Mouse (Mus musculus) C2C12 (cell line): ENCODE data around the gene Olfr1501. TPM values are rescaled to one million over a fixed set of nuclear protein-coding genes. Genes with fewer than 3 reads are reported as not detected.
"Not testable (repeated sequence)": the region's sequence is repeated elsewhere in the genome, so short reads cannot be mapped to it uniquely, and the experiment has no call there.

Source experiments
- H3K27me3 ChIP-seq: one replicate; pipeline ENCODE4 v1.6.1; 2011; ENCODE audit not compliant: control insufficient read depth, insufficient read depth, insufficient read length
- H3K36me3 ChIP-seq: one replicate; pipeline ENCODE4 v1.6.1; 2011; ENCODE audit not compliant: control insufficient read depth, insufficient read depth
- H3K4me3 ChIP-seq: one replicate; pipeline ENCODE4 v1.5.1; 2011; ENCODE audit warnings: mild to moderate bottlenecking, control low read depth; ENCODE audit not compliant: poor library complexity, insufficient read depth, severe bottlenecking
- H3K79me2 ChIP-seq: one replicate; pipeline ENCODE4 v1.6.1; 2011; ENCODE audit not compliant: control insufficient read depth, insufficient read depth
- H3K79me3 ChIP-seq: one replicate; pipeline ENCODE4 v1.6.1; 2011; ENCODE audit warnings: low read depth, control low read depth
- H3ac ChIP-seq: one replicate; pipeline ENCODE3; 2011; ENCODE audit warnings: low read depth; ENCODE audit not compliant: control insufficient read depth, insufficient read length
- CEBPB ChIP-seq: IDR thresholded peaks from one replicate; pipeline ENCODE4 v1.6.1; 2011; ENCODE audit warnings: low read depth, mild to moderate bottlenecking, control low read depth, moderate library complexity
- CTCF ChIP-seq: IDR thresholded peaks from one replicate; pipeline ENCODE4 v1.5.1; 2011; ENCODE audit not compliant: control insufficient read depth, insufficient read depth, insufficient read length
- FOSL1 ChIP-seq: IDR thresholded peaks from one replicate; pipeline ENCODE4 v1.8.0; 2011; ENCODE audit warnings: mild to moderate bottlenecking, low read length; ENCODE audit not compliant: poor library complexity, insufficient read depth, severe bottlenecking
- MAX ChIP-seq: IDR thresholded peaks from one replicate; pipeline ENCODE4 v1.6.1; 2011; ENCODE audit warnings: mild to moderate bottlenecking, control low read depth
- MYOD1 ChIP-seq: IDR thresholded peaks from one replicate; pipeline ENCODE4 v1.6.1; 2011; ENCODE audit warnings: low read depth; ENCODE audit not compliant: control insufficient read depth, insufficient read length
- MYOG ChIP-seq: IDR thresholded peaks from one replicate; pipeline ENCODE4 v1.6.1; 2011; ENCODE audit not compliant: control insufficient read depth, insufficient read length; ENCODE audit errors: extremely low read depth
- USF1 ChIP-seq: IDR thresholded peaks from one replicate; pipeline ENCODE4 v1.6.1; 2011; ENCODE audit warnings: low read depth, mild to moderate bottlenecking, control low read depth, moderate library complexity
- polyA plus RNA-seq: library from polyadenylated mRNA; unstranded; fragments of >200 nt; fragmentation: generic; extraction: Trizol; gene quantifications from one replicate; pipeline ENCODE4 v1.2.1, GENCODE M21; 2012; ENCODE audit warnings: missing spikeins

Gene Olfr1501
- polyA plus RNA-seq, 1 experiment: not detected

DNA sequence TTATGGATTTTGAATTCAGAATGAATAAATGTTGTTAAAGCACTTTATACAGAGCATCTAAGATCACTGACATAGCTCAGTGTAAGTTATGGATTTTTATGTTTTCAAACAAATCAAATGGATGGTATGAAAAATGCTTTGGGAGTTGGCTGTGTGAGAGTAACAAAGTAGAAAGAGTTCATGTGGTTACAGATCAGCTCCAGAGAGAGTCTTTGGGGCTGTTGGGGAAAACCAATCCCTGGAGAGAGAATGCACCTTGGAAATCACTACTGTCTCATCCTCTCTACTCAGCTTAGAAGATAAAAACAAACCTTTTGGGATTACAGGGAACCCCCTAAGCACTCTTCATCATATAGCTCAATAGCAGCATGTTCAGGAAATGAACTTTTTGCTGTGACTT is 31.1 kb downstream of the Olfr1501 start, which contains the start of gene Olfr1499:
Olfr1499 (minus strand) TSS at position 101 of the 400 bp plus-strand sequence.
- Histone ChIP-seq H3K36me3 (no peaks in the 10 kb centered on the region), H3ac (no peak within 1 kb of the TSS), H3K4me3 (no peak within 1 kb of the TSS), H3K79me3 (no peaks in the 10 kb centered on the region), H3K27me3 (no peaks in the 10 kb centered on the region), H3K79me2 (no peaks in the 10 kb centered on the region)
- TF ChIP-seq CTCF: no peak
- no peak for TF ChIP-seq MYOD1
- no peak for TF ChIP-seq CEBPB
- TF ChIP-seq MYOG: no peak
- TF ChIP-seq FOSL1: no peak
- no peak for TF ChIP-seq MAX
- no peak for TF ChIP-seq USF1

DNA sequence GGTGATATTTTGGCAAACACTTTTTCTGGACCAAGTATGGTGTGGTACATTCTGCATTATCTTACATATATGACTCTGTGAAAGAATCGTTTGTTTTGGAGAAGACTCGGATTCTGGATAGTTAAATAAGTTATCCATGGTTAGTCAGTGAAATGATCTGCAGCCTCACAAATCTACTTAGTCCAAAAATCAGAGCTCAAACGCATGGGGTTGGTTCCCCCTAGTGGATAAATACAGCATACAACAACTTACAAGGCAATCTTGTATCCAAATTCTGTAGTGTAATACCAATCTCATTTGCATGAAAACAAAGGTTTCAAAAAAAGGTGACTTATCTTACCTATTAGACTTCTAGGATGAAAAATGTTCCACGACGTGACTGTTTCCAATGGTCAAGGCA is 31.7 kb downstream of the Olfr1501 start:
- H3K79me2 ChIP-seq: no peaks in the 10 kb centered on the region
- no peaks in the 10 kb centered on the region for H3K27me3 ChIP-seq
- no peak overlapping the region for H3ac ChIP-seq
- H3K4me3 ChIP-seq: no peak overlapping the region
- no peaks in the 10 kb centered on the region for H3K79me3 ChIP-seq
- TF ChIP-seq MYOD1 (no peak), FOSL1 (no peak), USF1 (no peak), MYOG (no peak), CTCF (no peak), CEBPB (no peak), MAX (no peak)
- H3K36me3 ChIP-seq: no peaks in the 10 kb centered on the region

DNA sequence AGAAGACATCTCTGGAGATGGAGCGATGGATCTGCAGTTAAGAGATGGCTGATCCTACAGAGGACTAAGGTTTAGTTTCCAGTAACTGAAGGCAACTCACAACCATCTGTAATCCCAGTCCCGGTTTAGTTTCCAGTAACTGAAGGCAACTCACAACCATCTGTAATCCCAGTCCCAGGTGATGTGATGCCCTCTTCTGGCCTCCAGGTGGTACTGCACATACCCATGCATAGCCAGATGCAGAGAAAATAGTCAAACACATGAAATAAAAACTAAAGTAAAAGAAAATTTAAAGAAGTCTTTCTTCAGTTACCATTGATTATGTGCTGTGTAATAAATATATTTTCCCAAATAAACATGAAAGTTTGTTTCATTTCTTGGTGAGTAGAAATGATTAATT is 37.7 kb downstream of the Olfr1501 start:
- Histone ChIP-seq H3ac (no peak overlapping the region), H3K36me3 (no peaks in the 10 kb centered on the region)
- TF ChIP-seq MAX: no peak
- TF ChIP-seq MYOD1: no peak
- no peak for TF ChIP-seq CEBPB
- TF ChIP-seq FOSL1: no peak
- TF ChIP-seq CTCF: no peak
- TF ChIP-seq MYOG: no peak
- TF ChIP-seq USF1: no peak

DNA sequence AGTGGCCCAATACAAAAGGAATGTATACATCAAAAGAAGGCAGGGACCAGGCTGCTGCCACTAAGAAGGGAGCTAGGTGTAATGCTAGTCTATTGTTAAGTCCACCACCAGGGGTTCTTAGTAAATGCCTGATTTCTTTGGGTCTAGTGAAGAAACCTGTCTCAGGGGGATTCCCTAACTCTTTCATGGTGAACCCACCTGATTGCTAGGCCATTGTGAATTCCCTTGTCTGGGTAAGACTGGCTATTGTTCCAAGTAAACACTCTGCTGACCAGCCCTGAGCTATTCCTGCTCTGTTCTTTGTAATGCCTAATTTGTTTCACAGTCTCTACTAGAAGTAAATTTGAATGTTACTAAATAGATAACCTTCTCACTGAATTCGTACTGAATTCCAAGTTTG is 45.0 kb downstream of the Olfr1501 start:
- H3K36me3 ChIP-seq, H3K79me3 ChIP-seq, H3K27me3 ChIP-seq, H3K4me3 ChIP-seq, H3ac ChIP-seq, H3K79me2 ChIP-seq: not testable (repeated sequence)

More for the DNA sequence above, 37.7 kb downstream of the Olfr1501 start:
- Histone ChIP-seq H3K79me3 (no peaks in the 10 kb centered on the region), H3K27me3 (no peaks in the 10 kb centered on the region), H3K79me2 (no peaks in the 10 kb centered on the region), H3K4me3 (no peak overlapping the region)

DNA sequence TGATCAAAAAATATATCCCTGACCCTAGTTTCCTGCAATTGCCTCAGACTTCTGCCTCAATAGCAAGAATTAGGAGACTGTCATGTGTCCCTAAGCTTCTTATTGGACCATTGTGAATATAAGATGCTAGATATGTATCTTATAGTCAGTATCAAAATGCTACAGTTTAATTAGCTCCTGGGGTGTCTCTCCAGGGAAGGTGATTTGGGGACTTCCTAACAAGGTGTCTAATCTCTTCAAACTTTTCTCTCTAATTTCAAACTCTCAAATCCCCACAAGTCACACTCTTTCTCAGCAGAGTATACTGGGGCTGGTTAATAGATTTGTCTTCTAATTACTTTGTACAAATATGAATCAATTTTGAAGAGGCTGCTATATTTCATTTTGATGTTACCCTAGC is 52.4 kb downstream of the Olfr1501 start, which contains the start of gene Olfr1497:
Olfr1497 (minus strand) TSS at position 101 of the 400 bp plus-strand sequence.
- no peaks in the 10 kb centered on the region for H3K36me3 ChIP-seq
- TF ChIP-seq CTCF (no peak), FOSL1 (no peak), CEBPB (no peak), USF1 (no peak), MYOD1 (no peak), MAX (no peak), MYOG (no peak)
- no peaks in the 10 kb centered on the region for H3K79me3 ChIP-seq

More for the DNA sequence above, 52.4 kb downstream of the Olfr1501 start, which contains the start of gene Olfr1497:
- no peaks in the 10 kb centered on the region for H3K27me3 ChIP-seq
- H3ac ChIP-seq: no peak within 1 kb of the TSS
- H3K79me2 ChIP-seq: no peaks in the 10 kb centered on the region
- no peak within 1 kb of the TSS for H3K4me3 ChIP-seq

Other genes with a start within 250 kb of the Olfr1501 start
- not detected for gene Olfr1487, start 233.3 kb downstream of the Olfr1501 start, polyA plus RNA-seq
- gene Olfr1489, start 219.1 kb downstream of the Olfr1501 start, polyA plus RNA-seq: not detected
- gene Olfr1490, start 199.6 kb downstream of the Olfr1501 start, polyA plus RNA-seq: not detected
- gene Olfr1491, start 153.4 kb downstream of the Olfr1501 start, polyA plus RNA-seq: not detected
- gene Olfr1493-ps1, start 127.4 kb downstream of the Olfr1501 start, polyA plus RNA-seq: not detected
- not detected for gene Olfr1494, start 111.0 kb downstream of the Olfr1501 start, polyA plus RNA-seq
- not detected for gene Olfr1495, start 86.1 kb downstream of the Olfr1501 start, polyA plus RNA-seq
- gene Olfr1496, start 72.8 kb downstream of the Olfr1501 start, polyA plus RNA-seq: not detected
- gene Olfr1497, start 52.5 kb downstream of the Olfr1501 start, polyA plus RNA-seq: not detected
- gene Olfr1499, start 31.2 kb downstream of the Olfr1501 start, polyA plus RNA-seq: not detected
- not detected for gene Olfr1500, start 20.2 kb downstream of the Olfr1501 start, polyA plus RNA-seq
- gene Olfr1502, start 11.1 kb upstream of the Olfr1501 start, polyA plus RNA-seq: not detected
- not detected for gene Olfr1504, start 47.2 kb upstream of the Olfr1501 start, polyA plus RNA-seq
- gene Olfr1505, start 62.8 kb upstream of the Olfr1501 start, polyA plus RNA-seq: not detected